Mouse (Mus musculus) layer of hippocampus, postnatal 36 days (tissue): ENCODE results near the gene Aip. TPM values are rescaled to one million over a fixed set of nuclear protein-coding genes. Genes with fewer than 3 reads are reported as not detected.
"Not testable (repeated sequence)": the region's sequence is repeated elsewhere in the genome, so short reads cannot be mapped to it uniquely, and the experiment has no call there.

Experiments
- DNase-seq, 2 experiments: peaks; one replicate each; pipeline ENCODE4 v3.0.0; 2022
- total RNA-seq, 2 experiments: library from RNA; stranded (reverse); gene quantifications; 2 replicates each; pipeline ENCODE4 v1.2.3; 2021

Gene Aip
- total RNA-seq, 2 experiments from 2014 or later = 108 to 128 TPM

- no peak for DNase-seq
Observed at GRCm38 (mm10) chr19:4087090-4087489, 38.6 kb downstream of the Aip start.

GRCm38 (mm10) chr19:4086156-4086555 is 39.5 kb downstream of the Aip start:
- DNase-seq = no peak

- no peak for DNase-seq
Observed at GRCm38 (mm10) chr19:4084984-4085383, 40.7 kb downstream of the Aip start.

- DNase-seq = no peak
Observed at GRCm38 (mm10) chr19:4083826-4084225, 41.8 kb downstream of the Aip start.

- DNase-seq = no peak
Observed at GRCm38 (mm10) chr19:4083316-4083715, 42.3 kb downstream of the Aip start.

- DNase-seq = no peak
Observed at GRCm38 (mm10) chr19:4082219-4082965, 43.3 kb downstream of the Aip start.

- no peak for DNase-seq
Observed at GRCm38 (mm10) chr19:4081394-4081793, 44.3 kb downstream of the Aip start, which contains the start of gene Cabp2. Cabp2 (plus strand) TSS chr19:4081578.

- DNase-seq = no peak
Observed at GRCm38 (mm10) chr19:4080511-4081009, 45.1 kb downstream of the Aip start.

GRCm38 (mm10) chr19:4079594-4079993 is 46.1 kb downstream of the Aip start:
- no peak for DNase-seq

GRCm38 (mm10) chr19:4075531-4075930 is 50.1 kb downstream of the Aip start:
- no peak for DNase-seq

- DNase-seq = no peak
Observed at GRCm38 (mm10) chr19:4072706-4073424, 52.8 kb downstream of the Aip start.

GRCm38 (mm10) chr19:4071406-4071805 is 54.3 kb downstream of the Aip start:
- DNase-seq = no peak

- DNase-seq = no peak
Observed at GRCm38 (mm10) chr19:4070756-4071155, 54.9 kb downstream of the Aip start.

- DNase-seq = no peak
Observed at GRCm38 (mm10) chr19:4070311-4070710, 55.3 kb downstream of the Aip start.

- no peak for DNase-seq
Observed at GRCm38 (mm10) chr19:4068717-4069410, 56.8 kb downstream of the Aip start.

GRCm38 (mm10) chr19:4068242-4068641 is 57.4 kb downstream of the Aip start:
- DNase-seq = not testable (repeated sequence)

- DNase-seq = no peak
Observed at GRCm38 (mm10) chr19:4066877-4067276, 58.8 kb downstream of the Aip start.

GRCm38 (mm10) chr19:4066280-4066679 is 59.4 kb downstream of the Aip start:
- DNase-seq = no peak

GRCm38 (mm10) chr19:4064501-4064900 is 61.2 kb downstream of the Aip start:
- not testable (repeated sequence) for DNase-seq
